Mouse (Mus musculus): ENCODE data around the gene Rap1gap2. TPM values are rescaled to one million over a fixed set of nuclear protein-coding genes. Genes with fewer than 3 reads are reported as not detected.

Rap1gap2 gene
- polyA plus RNA-seq, 1 experiment from 2014 or later: 3.4 TPM

DNA sequence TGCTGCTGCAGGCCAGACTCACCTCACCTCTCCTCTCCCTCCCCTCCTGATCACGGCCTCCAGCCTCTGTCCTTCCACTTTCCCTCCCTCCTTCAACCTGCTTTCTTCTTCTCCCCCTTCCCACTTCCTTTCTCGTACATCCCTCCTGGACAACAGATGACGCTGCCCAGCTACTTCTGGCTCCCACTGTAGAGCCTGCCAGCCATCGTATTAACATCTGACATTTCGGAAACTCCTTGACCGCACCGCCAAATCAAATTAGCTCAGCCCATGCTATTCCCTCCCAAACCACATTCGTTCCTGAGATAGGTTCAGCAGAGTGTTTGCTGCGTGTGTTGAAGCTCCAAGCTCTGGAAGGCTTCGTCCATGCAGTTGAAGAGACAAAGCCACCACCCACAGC, 138.0 kb downstream of the Rap1gap2 start:
- 72% methylated on average over 10 of the region's 10 CpGs for WGBS
- no peaks in the 10 kb centered on the region for H3K9me3 ChIP-seq (ENCODE audit: control insufficient read depth, low read length)
- DNase-seq (ENCODE audit: low spot score): no peak
- H3K4me2 ChIP-seq (ENCODE audit: low read depth, low read length): no peak overlapping the region
- no peak for ATAC-seq (ENCODE audit: low read depth)
- H3K27me3 ChIP-seq (replicated peaks; ENCODE audit: control insufficient read depth, insufficient read depth, low read length): no peaks in the 10 kb centered on the region
- H3K9ac ChIP-seq (ENCODE audit: low read depth, low read length): no peak overlapping the region
- no peaks in the 10 kb centered on the region for H3K36me3 ChIP-seq (ENCODE audit: control insufficient read depth, insufficient read depth, low read length)
- no peak overlapping the region for H3K4me3 ChIP-seq (ENCODE audit: low read depth, low read length)
- H3K27ac ChIP-seq (replicated peaks; ENCODE audit: low read depth, low read length): no peak overlapping the region
- no peaks in the 10 kb centered on the region for H3K4me1 ChIP-seq (ENCODE audit: control insufficient read depth, insufficient read depth, low read length)

GRCm38 (mm10) chr11:74468195-74468594, 142.5 kb downstream of the Rap1gap2 start:
- no peak overlapping the region for H3K4me3 ChIP-seq (ENCODE audit: low read depth, low read length)
- no peak overlapping the region for H3K27ac ChIP-seq (replicated peaks; ENCODE audit: low read depth, low read length)
- ATAC-seq (ENCODE audit: low read depth): peak; percentile 58; the same call in 1 of the 2 replicates
- H3K27me3 ChIP-seq (replicated peaks; ENCODE audit: control insufficient read depth, insufficient read depth, low read length): no peaks in the 10 kb centered on the region
- no peaks in the 10 kb centered on the region for H3K9me3 ChIP-seq (ENCODE audit: control insufficient read depth, low read length)
- H3K4me1 ChIP-seq (ENCODE audit: control insufficient read depth, insufficient read depth, low read length): no peaks in the 10 kb centered on the region
- 43% methylated on average over 6 of the region's 6 CpGs for WGBS
- H3K4me2 ChIP-seq (ENCODE audit: low read depth, low read length): no peak overlapping the region
- no peaks in the 10 kb centered on the region for H3K36me3 ChIP-seq (ENCODE audit: control insufficient read depth, insufficient read depth, low read length)
- peak; percentile 44 for DNase-seq (ENCODE audit: low spot score)
- H3K9ac ChIP-seq (ENCODE audit: low read depth, low read length): no peak overlapping the region

GRCm38 (mm10) chr11:74465712-74466111, 145.0 kb downstream of the Rap1gap2 start:
- H3K9me3 ChIP-seq (ENCODE audit: control insufficient read depth, low read length): no peaks in the 10 kb centered on the region
- WGBS: 39% methylated on average over 7 of the region's 7 CpGs
- H3K4me2 ChIP-seq (ENCODE audit: low read depth, low read length): no peak overlapping the region
- no peak overlapping the region for H3K27ac ChIP-seq (replicated peaks; ENCODE audit: low read depth, low read length)
- H3K4me1 ChIP-seq (ENCODE audit: control insufficient read depth, insufficient read depth, low read length): no peaks in the 10 kb centered on the region
- no peaks in the 10 kb centered on the region for H3K27me3 ChIP-seq (replicated peaks; ENCODE audit: control insufficient read depth, insufficient read depth, low read length)
- H3K4me3 ChIP-seq (ENCODE audit: low read depth, low read length): no peak overlapping the region
- no peak for DNase-seq (ENCODE audit: low spot score)
- H3K9ac ChIP-seq (ENCODE audit: low read depth, low read length): no peak overlapping the region
- no peak for ATAC-seq (ENCODE audit: low read depth)
- no peaks in the 10 kb centered on the region for H3K36me3 ChIP-seq (ENCODE audit: control insufficient read depth, insufficient read depth, low read length)

GRCm38 (mm10) chr11:74464181-74464977, 146.3 kb downstream of the Rap1gap2 start:
- Histone ChIP-seq H3K27me3 (replicated peaks; ENCODE audit: control insufficient read depth, insufficient read depth, low read length) (no peaks in the 10 kb centered on the region), H3K36me3 (ENCODE audit: control insufficient read depth, insufficient read depth, low read length) (no peaks in the 10 kb centered on the region), H3K4me2 (ENCODE audit: low read depth, low read length) (no peak overlapping the region), H3K4me3 (ENCODE audit: low read depth, low read length) (no peak overlapping the region), H3K9me3 (ENCODE audit: control insufficient read depth, low read length) (no peaks in the 10 kb centered on the region), H3K9ac (ENCODE audit: low read depth, low read length) (no peak overlapping the region), H3K27ac (replicated peaks; ENCODE audit: low read depth, low read length) (no peak overlapping the region), H3K4me1 (ENCODE audit: control insufficient read depth, insufficient read depth, low read length) (no peaks in the 10 kb centered on the region)
- ATAC-seq (ENCODE audit: low read depth) (no peak), DNase-seq (ENCODE audit: low spot score) (no peak)
- WGBS: 67% methylated on average over 10 of the region's 10 CpGs

- no peak overlapping the region for H3K4me2 ChIP-seq (ENCODE audit: low read depth, low read length)
- H3K9ac ChIP-seq (ENCODE audit: low read depth, low read length): no peak overlapping the region
- no peaks in the 10 kb centered on the region for H3K27me3 ChIP-seq (replicated peaks; ENCODE audit: control insufficient read depth, insufficient read depth, low read length)
- no peaks in the 10 kb centered on the region for H3K36me3 ChIP-seq (ENCODE audit: control insufficient read depth, insufficient read depth, low read length)
- no peak overlapping the region for H3K4me3 ChIP-seq (ENCODE audit: low read depth, low read length)
- no peak for ATAC-seq (ENCODE audit: low read depth)
- 37% methylated on average over 2 of the region's 2 CpGs for WGBS
- H3K9me3 ChIP-seq (ENCODE audit: control insufficient read depth, low read length): no peaks in the 10 kb centered on the region
- no peak overlapping the region for H3K27ac ChIP-seq (replicated peaks; ENCODE audit: low read depth, low read length)
- DNase-seq (ENCODE audit: low spot score): no peak
- H3K4me1 ChIP-seq (ENCODE audit: control insufficient read depth, insufficient read depth, low read length): no peaks in the 10 kb centered on the region
Observed at GRCm38 (mm10) chr11:74462651-74463050, 148.1 kb downstream of the Rap1gap2 start.

- 0 out of 2 replicates have a peak, but pooled peaks cover 2% of the 10 kb centered on the region for H3K9me3 ChIP-seq (ENCODE audit: control insufficient read depth, low read length)
- H3K27me3 ChIP-seq (replicated peaks; ENCODE audit: control insufficient read depth, insufficient read depth, low read length): no peaks in the 10 kb centered on the region
- 86% methylated on average over 8 of the region's 8 CpGs for WGBS
- DNase-seq (ENCODE audit: low spot score) (no peak), ATAC-seq (ENCODE audit: low read depth) (no peak)
- H3K9ac ChIP-seq (ENCODE audit: low read depth, low read length): no peak overlapping the region
- H3K4me2 ChIP-seq (ENCODE audit: low read depth, low read length): no peak overlapping the region
- no peak overlapping the region for H3K27ac ChIP-seq (replicated peaks; ENCODE audit: low read depth, low read length)
- H3K4me1 ChIP-seq (ENCODE audit: control insufficient read depth, insufficient read depth, low read length): no peaks in the 10 kb centered on the region
- no peak overlapping the region for H3K4me3 ChIP-seq (ENCODE audit: low read depth, low read length)
- H3K36me3 ChIP-seq (ENCODE audit: control insufficient read depth, insufficient read depth, low read length): no peaks in the 10 kb centered on the region
Observed at GRCm38 (mm10) chr11:74459651-74460050, 151.1 kb downstream of the Rap1gap2 start.

GRCm38 (mm10) chr11:74458400-74458799, 152.3 kb downstream of the Rap1gap2 start:
- Histone ChIP-seq H3K9me3 (ENCODE audit: control insufficient read depth, low read length) (0 out of 2 replicates have a peak, but pooled peaks cover 2% of the 10 kb centered on the region), H3K9ac (ENCODE audit: low read depth, low read length) (no peak overlapping the region), H3K4me2 (ENCODE audit: low read depth, low read length) (no peak overlapping the region), H3K36me3 (ENCODE audit: control insufficient read depth, insufficient read depth, low read length) (no peaks in the 10 kb centered on the region), H3K27ac (replicated peaks; ENCODE audit: low read depth, low read length) (no peak overlapping the region), H3K27me3 (replicated peaks; ENCODE audit: control insufficient read depth, insufficient read depth, low read length) (no peaks in the 10 kb centered on the region), H3K4me3 (ENCODE audit: low read depth, low read length) (no peak overlapping the region), H3K4me1 (ENCODE audit: control insufficient read depth, insufficient read depth, low read length) (no peaks in the 10 kb centered on the region)
- DNase-seq (ENCODE audit: low spot score): no peak
- 69% methylated on average over 3 of the region's 3 CpGs for WGBS
- no peak for ATAC-seq (ENCODE audit: low read depth)

DNA sequence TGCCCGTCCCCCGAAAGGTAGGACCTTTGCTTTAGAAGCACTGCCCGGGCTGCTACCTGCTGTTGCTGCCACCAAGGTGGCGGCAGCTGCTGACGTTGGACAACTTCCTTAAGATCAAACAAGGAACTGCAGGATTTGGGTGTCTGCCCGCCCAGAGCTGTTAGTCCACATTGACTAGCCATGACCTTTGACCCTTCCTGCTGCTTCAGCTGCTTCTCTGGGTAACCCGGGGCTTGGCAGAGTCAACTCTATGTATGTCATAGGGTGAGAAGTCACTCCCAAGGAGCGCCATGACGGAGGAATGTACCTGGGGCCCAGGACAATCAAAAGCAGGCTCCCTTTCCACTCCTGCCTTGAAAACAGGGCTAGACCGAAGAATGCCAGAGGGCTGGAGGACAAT, 153.5 kb downstream of the Rap1gap2 start:
- H3K36me3 ChIP-seq (ENCODE audit: control insufficient read depth, insufficient read depth, low read length): no peaks in the 10 kb centered on the region
- H3K27ac ChIP-seq (replicated peaks; ENCODE audit: low read depth, low read length): no peak overlapping the region
- no peak overlapping the region for H3K9ac ChIP-seq (ENCODE audit: low read depth, low read length)
- no peaks in the 10 kb centered on the region for H3K4me1 ChIP-seq (ENCODE audit: control insufficient read depth, insufficient read depth, low read length)
- H3K27me3 ChIP-seq (replicated peaks; ENCODE audit: control insufficient read depth, insufficient read depth, low read length): no peaks in the 10 kb centered on the region
- H3K4me2 ChIP-seq (ENCODE audit: low read depth, low read length): no peak overlapping the region
- H3K9me3 ChIP-seq (ENCODE audit: control insufficient read depth, low read length): 0 out of 2 replicates have a peak, but pooled peaks cover 2% of the 10 kb centered on the region
- no peak overlapping the region for H3K4me3 ChIP-seq (ENCODE audit: low read depth, low read length)
- ATAC-seq (ENCODE audit: low read depth): no peak
- DNase-seq (ENCODE audit: low spot score): no peak
- 66% methylated on average over 10 of the region's 10 CpGs for WGBS

DNA sequence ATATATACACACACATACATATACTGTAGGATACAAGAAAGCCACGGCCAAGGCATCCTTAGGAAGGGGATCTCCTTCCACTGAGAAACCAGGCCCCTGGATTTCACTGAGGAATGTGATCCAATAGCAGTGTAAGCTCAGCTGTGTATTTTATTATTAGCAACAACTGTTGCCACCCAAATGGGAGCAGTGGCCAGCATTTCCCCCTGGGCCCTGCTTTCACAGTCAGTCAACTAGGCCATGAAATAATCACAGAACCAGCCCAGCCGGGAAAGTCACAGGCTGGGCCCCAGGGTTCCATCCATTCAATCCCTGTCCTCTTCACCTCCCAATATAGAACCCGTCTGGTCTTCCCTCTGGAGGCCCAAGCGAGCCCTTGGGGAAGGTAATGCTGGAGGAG, 162.2 kb downstream of the Rap1gap2 start:
- Histone ChIP-seq H3K36me3 (ENCODE audit: control insufficient read depth, insufficient read depth, low read length) (no peaks in the 10 kb centered on the region), H3K9me3 (ENCODE audit: control insufficient read depth, low read length) (peaks cover 7% of the 10 kb centered on the region; the same call in 1 of the 2 replicates), H3K27me3 (replicated peaks; ENCODE audit: control insufficient read depth, insufficient read depth, low read length) (no peaks in the 10 kb centered on the region), H3K4me1 (ENCODE audit: control insufficient read depth, insufficient read depth, low read length) (no peaks in the 10 kb centered on the region), H3K4me3 (ENCODE audit: low read depth, low read length) (no peak overlapping the region), H3K27ac (replicated peaks; ENCODE audit: low read depth, low read length) (no peak overlapping the region), H3K4me2 (ENCODE audit: low read depth, low read length) (no peak overlapping the region), H3K9ac (ENCODE audit: low read depth, low read length) (no peak overlapping the region)
- ATAC-seq (ENCODE audit: low read depth) (no peak), DNase-seq (ENCODE audit: low spot score) (no peak)
- 65% methylated on average over 4 of the region's 4 CpGs for WGBS
